Mouse (Mus musculus): ENCODE results near the gene Vps52.
"Not testable (repeated sequence)": the region's sequence is repeated elsewhere in the genome, so short reads cannot be mapped to it uniquely, and the experiment has no call there.

The Vps52 gene

GRCm38 (mm10) chr17:33943454-33943853 is 12.2 kb upstream of the Vps52 start:
- no peak for DNase-seq (ENCODE audit: low read depth)

DNA sequence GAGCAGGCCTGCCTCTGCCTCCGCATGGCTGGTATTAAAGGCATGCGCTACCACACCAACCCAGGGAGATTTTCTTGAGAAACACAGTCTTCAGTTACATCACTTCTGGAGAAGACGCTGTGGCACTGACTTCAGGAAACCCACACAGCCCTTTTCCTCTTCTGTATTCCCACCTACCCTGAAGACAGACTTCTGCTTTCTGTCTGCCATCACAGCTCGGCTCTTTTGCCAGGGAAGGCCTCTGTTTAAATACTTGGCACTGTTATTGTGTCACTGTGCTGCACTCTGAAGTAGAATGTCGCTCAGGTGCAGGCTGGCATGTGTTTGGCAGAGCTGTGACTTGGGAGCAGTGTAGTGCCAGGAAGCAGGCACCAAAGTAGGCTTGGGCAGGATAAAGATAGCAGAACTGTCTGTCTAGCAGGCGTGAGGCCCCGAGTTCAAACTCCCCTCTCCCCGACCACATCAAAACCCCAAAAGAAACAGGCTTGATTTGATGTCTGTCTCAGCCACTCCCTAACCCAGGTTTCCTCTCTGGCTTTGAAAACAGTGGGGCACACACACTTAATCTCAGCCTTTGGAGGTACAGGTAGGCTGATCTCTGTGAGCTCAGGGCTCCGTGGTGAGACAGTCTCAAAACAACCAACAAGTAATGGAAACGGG is 8.1 kb upstream of the Vps52 start:
- no peak for DNase-seq (ENCODE audit: low read depth)

DNA sequence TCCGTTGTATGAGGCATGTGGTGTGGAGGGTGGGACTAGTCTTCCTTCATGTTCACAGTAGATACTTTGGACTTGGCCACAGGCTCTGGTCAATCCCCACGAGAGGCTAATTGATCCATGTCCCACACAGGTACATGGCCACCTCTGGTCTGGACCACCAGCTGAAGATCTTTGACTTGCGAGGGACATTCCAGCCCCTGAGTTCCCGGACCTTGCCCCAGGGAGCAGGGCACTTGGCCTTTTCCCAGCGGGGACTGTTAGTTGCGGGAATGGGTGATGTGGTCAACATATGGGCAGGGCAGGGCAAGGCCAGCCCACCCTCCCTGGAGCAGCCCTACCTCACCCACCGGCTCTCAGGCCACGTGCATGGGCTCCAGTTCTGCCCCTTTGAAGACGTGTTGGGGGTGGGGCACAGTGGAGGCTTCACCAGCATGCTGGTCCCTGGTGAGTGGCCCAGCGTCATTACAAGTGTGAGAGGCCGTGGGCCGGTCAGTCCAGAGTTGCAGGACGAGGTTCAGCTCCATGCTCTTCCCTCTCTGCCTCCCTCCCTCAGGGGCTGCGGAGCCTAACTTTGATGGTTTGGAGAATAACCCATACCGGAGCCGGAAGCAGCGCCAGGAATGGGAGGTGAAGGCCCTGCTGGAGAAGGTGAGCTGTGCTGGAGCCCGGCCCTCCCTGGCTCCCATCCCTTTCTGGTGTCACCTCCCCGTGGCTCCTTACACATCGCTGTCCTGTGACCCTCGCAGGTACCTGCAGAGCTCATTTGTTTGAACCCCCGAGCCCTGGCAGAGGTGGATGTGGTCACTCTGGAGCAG is 7.3 kb upstream of the Vps52 start:
- no peak for DNase-seq (ENCODE audit: low read depth)

DNA sequence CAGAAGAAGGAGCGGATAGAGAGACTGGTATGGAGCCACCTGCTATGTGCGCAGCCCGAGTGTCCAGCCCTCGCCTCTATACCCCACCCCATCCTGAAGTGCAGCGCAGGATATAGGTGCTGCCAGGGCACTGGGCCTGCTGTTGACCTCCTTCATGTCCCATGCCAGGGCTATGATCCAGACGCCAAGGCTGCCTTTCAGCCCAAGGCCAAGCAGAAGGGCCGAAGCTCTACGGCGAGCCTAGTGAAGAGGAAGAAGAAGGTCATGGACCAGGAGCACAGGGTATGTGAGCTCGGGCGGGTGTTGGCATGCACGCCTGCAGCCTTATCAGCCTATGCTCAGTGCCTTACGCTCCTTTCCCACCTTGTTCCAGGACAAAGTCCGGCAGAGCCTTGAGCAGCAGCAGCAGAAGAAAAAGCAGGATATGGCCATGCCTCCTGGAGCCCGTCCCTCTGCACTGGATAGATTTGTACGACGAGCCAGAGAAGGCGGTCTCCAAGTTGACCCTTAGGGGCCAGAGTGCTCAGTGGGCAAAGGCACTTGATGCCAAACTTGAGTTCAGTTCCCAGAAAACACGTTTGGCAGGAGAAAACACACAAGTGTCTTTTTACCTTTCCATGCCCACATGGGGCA is 6.6 kb upstream of the Vps52 start:
- no peak for DNase-seq (ENCODE audit: low read depth)

DNA sequence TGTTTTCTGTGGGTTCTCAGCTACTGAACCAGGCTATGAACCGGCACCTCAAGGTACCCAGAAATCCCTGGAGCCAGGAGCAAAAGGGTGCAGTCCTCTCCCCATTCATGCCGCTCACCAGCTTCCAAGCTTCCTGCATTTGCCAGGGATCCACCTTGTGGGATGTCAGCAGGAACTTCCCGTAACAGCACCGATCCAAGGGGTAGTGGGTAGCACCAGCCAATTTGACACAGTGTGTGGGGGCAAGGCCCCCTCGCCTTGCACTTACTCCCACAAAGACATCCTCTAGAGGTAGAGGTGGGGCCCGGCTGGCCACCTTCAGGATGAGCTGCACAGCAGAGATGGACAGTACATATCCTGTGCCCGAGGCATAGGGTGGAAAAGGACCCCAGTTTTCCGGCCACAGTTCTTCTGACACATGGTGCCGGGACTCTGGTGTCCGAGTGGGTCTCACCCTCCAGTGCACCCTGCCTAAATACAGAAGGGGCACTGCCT is 5.4 kb upstream of the Vps52 start:
- DNase-seq (ENCODE audit: low read depth) = no peak

GRCm38 (mm10) chr17:33951021-33951946 is 4.3 kb upstream of the Vps52 start, which contains the start of gene B3galt4:
Gene B3galt4 (minus strand): TSS chr17:33951488.
- peak; percentile 84 for DNase-seq (ENCODE audit: low read depth)

GRCm38 (mm10) chr17:33952015-33952414 is 3.6 kb upstream of the Vps52 start:
- DNase-seq (ENCODE audit: low read depth) = not testable (repeated sequence)

DNA sequence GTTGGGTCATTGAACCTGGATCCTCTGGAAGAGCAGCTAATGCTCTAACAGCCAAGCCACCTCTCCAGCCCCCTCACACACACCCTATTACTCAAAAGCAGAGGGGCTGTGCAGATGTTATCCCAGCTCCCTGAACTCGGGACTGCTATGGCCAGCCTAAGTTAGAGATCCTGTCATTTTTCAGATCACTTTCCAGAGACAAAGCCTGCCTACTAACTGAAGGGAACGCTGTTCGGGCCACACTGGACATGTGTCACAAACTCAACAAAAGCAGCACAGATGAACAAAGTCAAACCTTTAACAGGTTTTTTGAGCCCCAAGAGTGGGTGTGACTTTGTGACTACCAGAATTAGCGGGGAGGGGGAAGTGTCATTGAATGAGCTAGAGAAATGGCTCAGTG is 2.7 kb upstream of the Vps52 start:
- no peak for DNase-seq (ENCODE audit: low read depth)

GRCm38 (mm10) chr17:33953310-33953709 is 2.3 kb upstream of the Vps52 start:
- DNase-seq (ENCODE audit: low read depth) = no peak

DNA sequence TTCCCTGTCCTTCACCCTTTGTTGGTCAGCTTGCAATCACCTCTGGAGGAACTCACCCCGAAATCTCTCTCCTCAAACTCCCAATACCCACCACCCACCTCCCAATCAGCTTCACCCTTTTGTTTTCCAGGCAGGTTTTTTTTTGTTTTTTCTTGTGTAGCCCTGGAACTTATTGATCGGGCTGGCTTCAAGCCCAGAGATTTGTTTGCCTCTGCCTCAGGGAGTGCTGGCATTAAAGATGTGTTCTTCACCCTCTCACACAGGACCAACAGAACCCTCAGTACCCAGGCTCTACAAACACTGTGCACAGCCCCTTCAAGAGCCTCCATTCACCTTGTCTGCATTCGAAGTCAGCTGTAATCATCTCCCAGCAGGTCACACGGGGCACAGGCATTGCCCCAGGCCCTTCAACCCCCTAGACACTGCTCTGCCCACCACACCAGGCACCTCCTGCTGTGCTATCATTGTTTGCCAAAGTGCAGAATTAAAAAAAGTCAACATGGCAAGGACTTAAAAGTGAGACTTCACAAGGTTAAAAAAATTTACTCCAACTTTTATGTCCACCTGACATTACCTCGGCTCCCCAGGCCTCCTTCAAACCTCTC is 1.5 kb upstream of the Vps52 start:
- DNase-seq (ENCODE audit: low read depth) = no peak

GRCm38 (mm10) chr17:33954646-33955554 is 712 bp upstream of the Vps52 start:
- no peak for DNase-seq (ENCODE audit: low read depth)

- no peak for DNase-seq (ENCODE audit: low read depth)
These were observed 724 bp downstream of the Vps52 start for GRCm38 (mm10) chr17:33956336-33956735.

DNA sequence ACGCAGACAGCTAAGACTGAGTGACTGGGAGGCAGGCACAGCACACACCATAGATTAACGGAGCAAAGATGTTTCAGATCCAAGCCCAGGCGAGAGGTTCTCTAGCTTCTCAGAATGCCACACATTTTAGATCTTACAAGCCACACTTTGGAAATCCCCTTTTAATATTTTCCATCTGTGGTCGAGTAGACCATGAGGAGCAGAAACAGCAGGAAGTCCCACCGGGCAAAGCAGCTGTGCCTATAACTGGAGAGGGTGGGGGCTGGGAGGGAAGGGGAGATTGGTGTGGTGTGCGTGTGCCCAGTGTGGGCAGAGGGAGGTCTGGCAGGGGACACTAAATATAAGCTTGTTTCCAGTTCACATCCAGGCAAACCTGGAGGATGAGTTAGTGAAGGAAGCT is 1.9 kb downstream of the Vps52 start:
- no peak for DNase-seq (ENCODE audit: low read depth)

- DNase-seq (ENCODE audit: low read depth) = no peak
These were observed 2.8 kb downstream of the Vps52 start for GRCm38 (mm10) chr17:33958451-33958850.

- no peak for DNase-seq (ENCODE audit: low read depth)
These were observed 3.5 kb downstream of the Vps52 start for GRCm38 (mm10) chr17:33959135-33959534.

GRCm38 (mm10) chr17:33959948-33960347 is 4.3 kb downstream of the Vps52 start:
- DNase-seq (ENCODE audit: low read depth) = no peak

GRCm38 (mm10) chr17:33962876-33963275 is 7.3 kb downstream of the Vps52 start:
- no peak for DNase-seq (ENCODE audit: low read depth)

DNA sequence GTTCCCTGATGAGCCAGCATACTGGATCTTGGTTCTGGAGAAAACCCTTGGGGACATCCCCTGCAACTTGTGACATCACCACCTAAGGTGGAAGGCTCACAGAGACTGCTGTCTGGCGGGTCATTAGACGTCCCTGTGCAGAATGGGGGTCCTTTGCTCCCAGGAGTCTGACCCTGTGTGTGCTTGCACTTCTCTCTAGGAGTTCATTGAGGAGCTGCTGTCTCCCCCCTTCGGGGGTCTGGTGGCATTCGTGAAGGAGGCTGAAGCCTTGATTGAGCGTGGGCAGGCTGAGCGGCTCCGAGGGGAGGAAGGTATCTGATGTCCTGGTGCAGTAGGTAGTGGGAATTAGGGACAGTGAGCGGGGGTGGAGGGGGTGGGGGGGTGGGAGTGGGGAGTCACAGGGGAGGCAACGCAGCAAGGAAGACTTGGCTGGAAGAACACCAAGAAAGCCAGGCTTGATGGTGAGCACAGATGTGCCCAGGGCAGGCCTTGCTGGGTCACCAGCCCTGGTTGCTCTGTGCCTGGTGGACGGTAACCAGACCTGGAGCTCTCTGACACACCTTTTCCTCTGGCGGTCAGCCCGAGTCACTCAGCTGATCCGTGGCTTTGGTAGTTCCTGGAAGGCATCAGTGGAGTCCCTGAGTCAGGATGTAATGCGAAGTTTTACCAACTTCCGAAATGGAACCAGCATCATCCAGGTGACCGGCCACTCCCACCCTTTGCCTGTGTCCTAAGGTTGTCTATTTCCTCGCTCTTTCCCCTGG is 9.7 kb downstream of the Vps52 start:
- no peak for DNase-seq (ENCODE audit: low read depth)

DNA sequence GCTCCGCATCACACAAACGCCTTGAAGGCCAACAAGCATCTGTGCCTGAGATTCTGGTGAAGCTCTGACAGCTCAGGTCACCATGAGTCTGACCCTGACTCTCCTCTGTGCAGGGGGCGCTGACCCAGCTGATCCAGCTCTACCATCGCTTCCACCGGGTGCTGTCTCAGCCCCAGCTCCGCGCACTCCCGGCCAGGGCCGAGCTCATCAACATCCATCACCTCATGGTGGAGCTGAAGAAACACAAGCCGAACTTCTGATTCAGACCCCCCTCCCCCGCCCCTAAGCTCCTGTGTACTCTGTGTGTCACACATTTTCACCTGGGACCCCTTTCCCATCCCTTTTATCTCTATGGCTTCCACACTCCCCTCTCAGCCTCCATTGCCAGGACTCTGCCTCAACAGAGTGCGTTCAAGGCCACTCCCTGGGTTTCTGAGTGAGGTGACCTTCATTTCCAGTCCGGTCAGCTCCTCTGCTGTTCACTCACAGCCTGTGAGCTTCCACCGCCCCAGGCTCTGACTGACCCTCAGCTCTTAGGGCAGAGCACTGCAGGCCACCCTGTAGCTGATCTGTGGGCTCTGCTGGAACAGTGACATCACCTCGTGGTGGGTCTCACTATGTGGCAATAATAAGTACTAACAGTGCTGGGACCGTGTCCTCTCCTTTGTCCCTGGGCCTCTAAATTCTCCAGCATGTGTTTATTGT is 10.4 kb downstream of the Vps52 start:
- DNase-seq (ENCODE audit: low read depth) = no peak
